Mouse (Mus musculus) Patski (cell line): ENCODE data around the gene Slain1. TPM values are rescaled to one million over a fixed set of nuclear protein-coding genes. Genes with fewer than 3 reads are reported as not detected.

Experiments used
- ATAC-seq: fragments of 100-300 bp; one replicate; pipeline ENCODE4 v1.8.0; 2021
- CTCF ChIA-PET: fragments of 350-600 bp; sonication (Branson Sonifier 250); formaldehyde crosslinking; loops from one replicate; lab custom pipeline; 2022; ENCODE audit warnings: inconsistent platforms; lab: Charles Lee
- POLR2A ChIA-PET: fragments of 350-600 bp; sonication (Branson Sonifier 250); formaldehyde crosslinking; loops from one replicate; lab custom pipeline; 2022; ENCODE audit warnings: antibody characterized with exemption, inconsistent platforms; lab: Charles Lee
- DNase-seq: peaks from one replicate; pipeline ENCODE4 v3.0.0-alpha.2; 2011; ENCODE audit warnings: low read depth, low spot score
- H3K27me3 ChIP-seq: fragments of 371-371 bp; one replicate; pipeline ENCODE4 v1.5.1; 2021
- CTCF ChIP-seq: fragments of 100-300 bp; IDR thresholded peaks from one replicate; pipeline ENCODE4 v1.5.1; 2021
- in situ Hi-C: fragments of 300-500 bp; cut with MboI; formaldehyde crosslinking; loops from 3 replicates; pipeline ENCODE4 v1.11.1; 2018; ENCODE audit warnings: low pct_unique_long_range_greater_than_20kb, mixed read lengths
- polyA plus RNA-seq: library from polyadenylated mRNA; unstranded; gene quantifications from one replicate; pipeline ENCODE4 v1.2.3, GENCODE M21; 2021

Slain1 gene
- polyA plus RNA-seq, 1 experiment from 2014 or later = 6.4 TPM

- peaks cover 10% of the 10 kb centered on the region for H3K27me3 ChIP-seq
- TF ChIP-seq CTCF = no peak
- ChIA-PET CTCF (no interaction called here), POLR2A (no interaction called here)
- in situ Hi-C loops = no loop called here
- no peak for DNase-seq
- ATAC-seq = no peak
These were observed 1.3 kb upstream of the Slain1 start for GRCm38 (mm10) chr14:103648623-103649255.

- TF ChIP-seq CTCF = no peak
These were observed 726 bp upstream of the Slain1 start for GRCm38 (mm10) chr14:103649302-103649701.

GRCm38 (mm10) chr14:103650413-103651101 is 529 bp downstream of the Slain1 start:
- H3K27me3 ChIP-seq = peaks cover 9% of the 10 kb centered on the region
- ChIA-PET POLR2A (no interaction called here), CTCF (interaction anchor here (1.2 kb wide), 1 partner anchor 17 kb away, joined by 3 read pairs; no protein-coding TSS in a partner anchor)
- in situ Hi-C loops = no loop called here
- peak; percentile 70 for ATAC-seq
- DNase-seq = no peak
- no peak for TF ChIP-seq CTCF

More at GRCm38 (mm10) chr14:103649302-103649701, 726 bp upstream of the Slain1 start:
- ChIA-PET POLR2A (no interaction called here), CTCF (no interaction called here)
- H3K27me3 ChIP-seq = peaks cover 10% of the 10 kb centered on the region
- in situ Hi-C loops = no loop called here
- DNase-seq (no peak), ATAC-seq (no peak)

GRCm38 (mm10) chr14:103651106-103651505 is 1.1 kb downstream of the Slain1 start:
- ATAC-seq (no peak), DNase-seq (no peak)
- CTCF ChIA-PET = interaction anchor here (1.2 kb wide), 1 partner anchor 17 kb away, joined by 3 read pairs; no protein-coding TSS in a partner anchor
- no peak for TF ChIP-seq CTCF
- POLR2A ChIA-PET = no interaction called here
- in situ Hi-C loops = no loop called here
- H3K27me3 ChIP-seq = peaks cover 7% of the 10 kb centered on the region

- ChIA-PET POLR2A (no interaction called here), CTCF (no interaction called here)
- TF ChIP-seq CTCF = no peak
- H3K27me3 ChIP-seq = peaks cover 7% of the 10 kb centered on the region
- in situ Hi-C loops = no loop called here
- DNase-seq (no peak), ATAC-seq (no peak)
These were observed 1.5 kb downstream of the Slain1 start for GRCm38 (mm10) chr14:103651562-103651961.

- in situ Hi-C loops = no loop called here
- no peak for DNase-seq
- no peak for TF ChIP-seq CTCF
- no peak for ATAC-seq
- ChIA-PET POLR2A (no interaction called here), CTCF (no interaction called here)
- peaks cover 7% of the 10 kb centered on the region for H3K27me3 ChIP-seq
These were observed 2.5 kb downstream of the Slain1 start for GRCm38 (mm10) chr14:103652524-103652923.

- no peak for TF ChIP-seq CTCF
- no peaks in the 10 kb centered on the region for H3K27me3 ChIP-seq
- CTCF ChIA-PET = no interaction called here
- ATAC-seq (no peak), DNase-seq (no peak)
- in situ Hi-C loops = no loop called here
- POLR2A ChIA-PET = no interaction called here
These were observed 3.8 kb downstream of the Slain1 start for GRCm38 (mm10) chr14:103653800-103654199.

GRCm38 (mm10) chr14:103655448-103655847 is 5.4 kb downstream of the Slain1 start:
- no peak for TF ChIP-seq CTCF
- DNase-seq (no peak), ATAC-seq (peak; percentile 24)
- CTCF ChIA-PET = interaction anchor here (0.7 kb wide), 1 partner anchor 12 kb away, joined by 4 read pairs; no protein-coding TSS in a partner anchor
- POLR2A ChIA-PET = no interaction called here
- in situ Hi-C loops = no loop called here
- H3K27me3 ChIP-seq = no peaks in the 10 kb centered on the region

GRCm38 (mm10) chr14:103657876-103658275 is 7.8 kb downstream of the Slain1 start:
- CTCF ChIA-PET = interaction anchor here (2.2 kb wide), 1 partner anchor 10 kb away, joined by 5 read pairs; no protein-coding TSS in a partner anchor
- no peaks in the 10 kb centered on the region for H3K27me3 ChIP-seq
- in situ Hi-C loops = no loop called here
- POLR2A ChIA-PET = no interaction called here
- no peak for TF ChIP-seq CTCF
- ATAC-seq (no peak), DNase-seq (no peak)

- POLR2A ChIA-PET = interaction anchor here (0.7 kb wide), 1 partner anchor 874 kb away, joined by 3 read pairs; no protein-coding TSS in a partner anchor
- no peak for ATAC-seq
- CTCF ChIA-PET = no interaction called here
- DNase-seq = no peak
- TF ChIP-seq CTCF = no peak
- H3K27me3 ChIP-seq = no peaks in the 10 kb centered on the region
- in situ Hi-C loops = no loop called here
These were observed 13.0 kb downstream of the Slain1 start for GRCm38 (mm10) chr14:103663026-103663425.

GRCm38 (mm10) chr14:103664391-103664790 is 14.4 kb downstream of the Slain1 start:
- no peaks in the 10 kb centered on the region for H3K27me3 ChIP-seq
- ChIA-PET CTCF (no interaction called here), POLR2A (no interaction called here)
- no peak for TF ChIP-seq CTCF
- in situ Hi-C loops = no loop called here
- no peak for ATAC-seq
- DNase-seq = no peak
